Mouse (Mus musculus) testis, postnatal 14 days (tissue): ENCODE results near the gene Apoc4.
A peak's percentile ranks its signal among the peaks of the same experiment; 100 is the strongest.
"Not testable (repeated sequence)": the region's sequence is repeated elsewhere in the genome, so short reads cannot be mapped to it uniquely, and the experiment has no call there.

Experiments used
- DNase-seq: peaks from one replicate; pipeline ENCODE4 v3.0.0; 2021; ENCODE audit warnings: low spot score

The Apoc4 gene

DNA sequence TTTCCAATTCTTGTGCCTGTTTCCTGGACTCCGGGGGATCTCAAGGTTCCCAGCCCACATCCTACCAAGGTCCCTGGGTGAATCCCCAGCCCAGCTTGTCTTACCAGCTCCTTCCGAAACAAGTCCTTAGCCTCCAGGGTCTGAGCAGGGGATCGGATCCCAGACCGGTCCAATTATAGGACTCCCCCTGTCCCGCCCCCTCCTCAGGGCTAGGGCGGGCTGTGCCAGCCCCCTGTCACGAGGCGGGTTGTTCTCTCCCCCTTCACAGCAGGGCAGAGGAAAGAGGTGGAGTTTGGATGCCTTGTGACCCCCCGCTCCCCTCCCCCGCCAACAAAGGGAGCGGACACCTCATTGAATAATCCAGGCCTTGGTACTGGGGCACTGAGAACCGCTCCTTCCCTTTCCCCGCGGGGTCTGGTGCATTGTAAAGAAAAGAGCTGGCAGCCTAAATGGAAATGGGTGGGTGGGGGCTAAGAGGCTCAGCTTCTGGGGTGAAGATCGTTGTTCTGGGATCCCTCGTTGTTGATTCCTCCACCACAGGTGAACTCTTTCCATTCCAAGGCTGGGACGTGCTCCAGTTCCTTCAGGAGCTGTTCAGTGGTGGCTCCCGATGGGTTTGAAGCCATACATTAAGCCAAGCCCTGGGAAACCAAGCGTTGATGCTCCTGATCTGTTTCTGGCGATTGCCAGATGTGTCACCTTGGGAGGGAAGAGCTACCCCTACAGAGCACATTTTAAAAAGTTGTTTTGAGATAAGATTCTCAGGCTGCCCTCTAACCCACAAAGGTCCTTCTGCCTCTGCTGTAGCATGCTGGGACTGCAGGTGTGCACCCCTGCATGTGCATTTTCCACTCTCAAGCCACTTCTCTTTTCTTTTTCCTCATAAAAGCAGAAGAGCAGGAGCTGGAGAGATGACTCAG lies 17.9 kb upstream of the Apoc4 start, which contains the start of gene Apoe:
TSS of gene Apoe (minus strand) at position 282 of the 920 bp plus-strand sequence.
- DNase-seq: peak; percentile 48

DNA sequence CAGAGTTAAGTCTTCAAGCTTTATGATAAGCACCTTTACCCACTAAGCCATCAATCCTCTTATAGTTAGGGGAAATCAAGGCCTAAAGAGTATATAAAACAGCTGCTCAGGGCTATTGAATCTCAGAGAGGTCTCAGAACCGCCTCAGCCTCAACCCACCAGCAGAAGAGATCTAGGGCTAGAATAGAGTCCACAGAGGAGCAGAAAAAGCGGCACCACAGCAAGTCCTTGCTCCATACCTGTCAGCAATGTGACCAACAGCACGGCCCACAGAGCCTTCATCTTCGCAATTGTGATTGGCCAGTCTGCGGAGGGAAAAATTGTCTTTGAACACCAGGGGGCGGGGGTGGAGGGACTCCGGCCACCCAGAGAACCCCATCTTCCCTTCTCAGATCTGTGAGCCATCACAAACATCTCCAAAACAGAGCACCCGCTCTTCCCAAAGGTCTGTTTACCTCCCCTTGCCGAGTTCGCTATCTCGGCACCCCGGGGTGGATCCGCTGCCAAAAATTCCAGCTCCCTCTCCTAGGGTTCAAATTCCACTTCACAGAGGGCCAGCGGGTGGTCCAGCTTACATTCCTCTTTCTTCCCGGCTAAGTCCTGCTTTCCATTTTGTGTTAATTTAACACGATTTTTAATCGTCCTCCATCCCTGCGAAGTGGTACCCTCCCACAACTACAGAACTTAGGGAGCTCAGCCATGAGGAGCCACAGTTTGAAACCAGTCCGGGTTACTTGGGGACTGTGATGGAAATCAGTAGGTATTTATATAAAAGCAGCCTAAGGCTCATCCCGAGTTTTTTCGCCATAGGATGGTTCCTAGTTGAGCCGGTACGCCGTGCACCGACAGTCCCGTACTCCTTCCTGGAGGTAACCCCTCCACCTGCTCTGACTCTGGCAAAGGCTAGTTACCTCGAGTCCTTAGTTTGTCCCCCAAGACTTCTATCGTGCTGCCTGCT lies 16.9 kb upstream of the Apoc4 start:
- no peak for DNase-seq

DNA sequence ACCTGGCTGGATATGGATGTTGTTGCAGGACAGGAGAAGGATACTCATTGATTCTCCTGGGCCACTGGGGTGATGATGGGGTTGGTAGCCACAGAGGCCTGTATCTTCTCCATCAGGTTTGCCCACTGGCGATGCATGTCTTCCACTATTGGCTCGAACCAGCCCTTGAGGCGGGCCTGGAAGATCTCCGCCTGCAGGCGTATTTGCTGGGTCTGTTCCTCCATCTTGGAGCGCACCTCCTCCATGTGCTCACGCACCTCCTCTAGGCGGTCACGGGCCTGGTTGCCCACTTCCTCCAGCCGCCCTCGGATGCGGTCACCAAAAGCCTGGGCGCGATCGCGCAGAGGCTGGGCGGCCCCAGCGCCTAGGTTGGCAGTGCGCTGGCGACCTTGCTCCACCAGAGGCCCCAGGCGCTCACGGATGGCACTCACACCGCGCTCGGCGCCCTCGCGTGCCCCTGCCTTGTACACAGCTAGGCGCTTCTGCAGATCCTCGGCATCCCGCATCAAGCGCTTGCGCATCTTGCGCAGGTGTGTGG lies 15.1 kb upstream of the Apoc4 start:
- DNase-seq: no peak

GRCm38 (mm10) chr7:19695881-19696280 lies 14.6 kb upstream of the Apoc4 start:
- DNase-seq: no peak

DNA sequence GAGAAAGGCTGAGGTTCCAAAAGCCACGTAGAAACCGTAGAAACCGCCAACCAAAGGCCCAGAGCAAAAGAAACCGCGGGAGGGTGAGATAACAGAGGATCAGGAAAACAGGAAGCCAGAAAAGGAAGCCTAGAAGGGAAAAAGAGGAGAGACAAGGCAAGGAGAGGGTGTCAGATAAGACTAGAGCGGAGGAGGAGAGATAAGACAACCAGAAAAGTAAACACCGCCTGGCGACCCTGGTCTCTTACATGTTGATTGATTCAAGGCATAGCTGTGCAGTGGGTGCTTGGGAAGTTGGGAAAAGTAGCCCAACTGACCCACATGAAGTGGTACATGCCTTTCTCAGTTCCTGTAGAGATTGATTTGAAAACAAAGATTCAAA lies 13.9 kb upstream of the Apoc4 start:
- no peak for DNase-seq

DNA sequence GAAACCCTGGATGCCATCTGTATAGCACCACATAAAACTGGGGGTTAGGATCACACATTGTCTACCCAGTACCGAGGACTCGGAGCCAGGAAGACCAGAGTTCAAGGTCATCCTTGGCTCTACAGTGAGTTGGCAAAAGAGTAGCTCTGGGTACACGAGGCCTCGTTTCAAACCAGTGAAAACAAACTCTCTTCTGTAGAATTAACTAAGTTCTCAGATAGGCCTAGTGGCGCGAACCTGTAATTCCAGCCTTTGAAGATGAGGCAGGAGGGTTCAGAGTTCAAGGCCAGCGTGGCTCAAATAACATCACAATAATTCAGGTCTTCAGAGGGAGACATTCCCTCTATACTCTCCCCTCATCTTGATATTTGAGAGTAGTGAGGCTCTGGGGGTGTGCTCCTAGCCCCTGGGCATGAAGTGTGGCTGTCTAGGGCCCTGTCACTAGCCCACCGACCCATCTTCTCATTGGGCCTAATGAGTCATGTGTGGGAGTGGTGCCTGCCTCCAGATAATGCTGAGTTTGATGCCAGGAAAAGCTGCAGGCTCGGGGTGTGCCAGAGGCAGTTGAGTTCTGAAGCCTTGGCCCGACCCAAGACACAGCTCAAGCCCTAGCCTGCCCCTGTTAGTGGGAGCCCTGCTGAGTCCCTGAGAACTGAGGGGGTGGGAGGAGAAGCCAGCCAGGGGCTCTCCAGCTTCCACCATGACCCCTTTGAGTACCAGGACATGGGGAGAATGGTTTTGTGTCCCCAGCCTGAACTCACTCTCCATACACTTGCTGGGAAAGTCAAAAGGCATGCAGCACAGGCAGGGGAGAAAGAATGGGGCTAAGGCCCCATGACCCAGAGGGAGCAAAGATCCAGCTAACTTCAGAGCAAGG lies 13.3 kb upstream of the Apoc4 start:
- DNase-seq: no peak

- DNase-seq: no peak
These were observed 12.1 kb upstream of the Apoc4 start for GRCm38 (mm10) chr7:19693421-19693820.

- DNase-seq: peak; percentile 52
These were observed 10.9 kb upstream of the Apoc4 start, which contains the start of gene Apoc1 for GRCm38 (mm10) chr7:19691873-19692865. Gene Apoc1 (minus strand): TSS chr7:19692660.

- no peak for DNase-seq
These were observed 10.2 kb upstream of the Apoc4 start for GRCm38 (mm10) chr7:19691434-19691833.

DNA sequence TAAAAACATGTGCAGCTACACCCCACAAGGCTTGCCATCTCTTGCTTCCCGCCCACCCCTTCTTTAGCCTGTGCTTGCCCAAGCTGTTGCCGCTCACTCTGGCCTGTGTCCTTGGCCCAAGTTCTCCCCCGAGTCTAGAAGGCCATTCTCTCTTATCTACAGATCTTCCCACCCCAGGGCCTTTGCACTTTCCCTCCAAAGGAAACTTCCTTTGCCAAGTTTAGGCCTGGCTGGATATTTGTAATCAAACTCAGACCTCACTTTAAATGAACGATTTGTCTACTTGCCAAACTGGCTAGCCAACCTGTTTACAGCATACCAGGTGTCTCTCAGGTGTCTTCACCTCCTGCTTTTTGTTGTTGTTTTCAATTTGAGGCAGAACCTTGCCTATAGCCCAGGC lies 9.6 kb upstream of the Apoc4 start:
- no peak for DNase-seq

DNA sequence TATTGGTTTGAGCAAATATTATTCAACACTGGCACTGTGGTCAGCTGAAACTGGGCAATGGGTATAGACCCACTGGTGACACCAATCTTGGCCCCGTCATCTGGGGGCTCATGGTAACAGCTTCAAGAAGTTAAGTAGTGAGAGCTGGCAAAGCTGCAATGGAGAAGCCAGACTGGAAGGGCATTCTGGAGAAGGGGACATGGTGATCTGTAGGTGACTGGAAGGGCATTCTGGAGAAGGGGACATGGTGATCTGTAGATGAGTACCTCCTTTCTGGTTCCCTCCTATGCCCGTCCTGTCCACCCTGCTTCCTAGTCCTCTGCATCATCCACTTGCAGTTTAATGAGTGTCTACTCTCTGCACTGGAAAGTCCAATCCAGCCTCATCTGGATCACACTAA lies 7.3 kb upstream of the Apoc4 start:
- no peak for DNase-seq

- no peak for DNase-seq
These were observed 6.8 kb upstream of the Apoc4 start for GRCm38 (mm10) chr7:19688101-19688500.

DNA sequence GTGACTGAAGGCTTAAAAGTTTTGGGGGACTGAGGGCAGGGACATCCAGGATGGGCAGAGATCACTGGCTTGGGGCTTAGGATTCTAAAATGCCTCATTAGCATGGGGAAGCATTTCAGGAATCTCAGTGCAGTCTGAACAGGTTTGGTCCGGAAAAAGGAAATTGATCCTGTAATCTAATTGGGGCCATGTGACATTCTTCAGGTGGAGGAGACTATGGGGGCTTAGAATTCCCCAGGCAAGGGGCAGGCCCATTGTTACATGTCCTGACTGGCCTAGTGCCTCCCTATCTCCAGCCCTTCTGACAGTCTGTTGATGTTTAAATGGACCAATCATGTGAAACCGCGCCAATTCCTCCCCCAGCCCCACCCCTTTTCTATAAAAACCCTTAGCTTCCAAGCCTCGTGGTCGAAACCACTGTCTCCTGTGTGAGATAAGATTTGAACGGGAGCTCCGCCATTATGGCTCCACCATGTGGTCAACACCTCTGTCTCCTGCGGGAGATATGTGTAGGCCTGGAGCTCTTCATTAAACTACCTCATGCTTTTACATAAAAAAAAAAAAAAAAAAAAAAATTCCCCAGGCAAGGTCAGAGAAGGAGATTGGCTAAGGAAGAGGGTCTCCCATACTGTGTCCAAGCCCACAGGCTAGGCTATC lies 5.8 kb upstream of the Apoc4 start:
- not testable (repeated sequence) for DNase-seq

GRCm38 (mm10) chr7:19686521-19686920 lies 5.2 kb upstream of the Apoc4 start:
- DNase-seq: no peak

DNA sequence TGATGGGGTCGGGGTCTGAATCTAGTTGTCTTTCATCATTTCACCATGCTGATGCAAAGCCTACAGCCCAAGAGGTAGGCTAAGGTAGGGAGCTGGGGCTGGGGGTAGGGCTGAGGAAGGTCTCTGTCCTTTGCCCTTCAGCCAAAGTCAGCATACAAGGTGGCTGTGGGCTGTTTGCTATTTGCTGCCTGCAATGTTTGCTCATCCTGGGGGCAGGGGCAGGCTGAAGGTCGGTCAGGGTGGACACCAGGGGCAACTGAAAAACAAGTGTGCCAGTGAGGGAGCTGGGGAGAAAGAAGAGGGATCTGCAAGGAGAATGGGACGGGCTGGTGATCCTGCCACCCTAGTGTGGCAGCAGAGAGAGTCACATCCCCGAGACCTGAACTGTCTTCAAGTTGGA lies 4.1 kb upstream of the Apoc4 start:
- no peak for DNase-seq

GRCm38 (mm10) chr7:19683771-19684201 lies 2.5 kb upstream of the Apoc4 start:
- DNase-seq: no peak

GRCm38 (mm10) chr7:19682979-19683378 lies 1.7 kb upstream of the Apoc4 start:
- DNase-seq: no peak

GRCm38 (mm10) chr7:19680702-19681101 lies 577 bp downstream of the Apoc4 start:
- DNase-seq: no peak

GRCm38 (mm10) chr7:19678901-19679300 lies 2.4 kb downstream of the Apoc4 start:
- no peak for DNase-seq

DNA sequence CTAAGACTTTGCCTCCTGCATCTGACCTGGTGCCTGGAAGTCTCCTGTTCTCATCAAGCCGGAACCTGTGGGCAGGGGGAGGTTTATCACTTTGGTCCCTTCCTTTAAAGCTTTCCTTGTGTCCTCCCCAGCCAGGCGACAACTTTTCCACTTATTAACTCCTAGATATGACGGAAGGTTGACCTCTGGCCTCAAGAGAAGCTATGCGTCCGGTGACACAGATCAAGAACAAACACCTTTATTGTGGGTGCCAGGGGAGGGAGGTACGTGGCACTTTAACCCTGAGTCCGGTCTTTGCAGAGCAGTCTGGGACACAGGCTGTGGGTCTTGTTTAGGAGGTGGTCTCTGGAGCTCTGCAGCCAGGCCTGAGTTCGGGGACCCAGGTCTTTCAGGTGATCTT lies 3.4 kb downstream of the Apoc4 start, which contains the start of gene Apoc2:
TSS of gene Apoc2 (minus strand) at position 70 of the 400 bp plus-strand sequence.
- DNase-seq: no peak
